Mouse (Mus musculus) midbrain, embryonic 15.5 days (tissue): ENCODE data around the gene Txn1. TPM values are rescaled to one million over a fixed set of nuclear protein-coding genes. Genes with fewer than 3 reads are reported as not detected.
A peak's percentile ranks its signal among the peaks of the same experiment; 100 is the strongest.

Experiments used
- ATAC-seq: fragments of 200-750 bp; cut with Nextera tagmentation; replicated peaks from 2 replicates; pipeline ENCODE4 v1.8.0; 2017; ENCODE audit warnings: moderate TSS enrichment
- H3K27ac ChIP-seq: fragments of 300-500 bp; sonication (generic); 2 replicates; pipeline ENCODE4 v1.5.1; 2015; ENCODE audit warnings: mild to moderate bottlenecking, inconsistent platforms
- H3K27me3 ChIP-seq: fragments of 300-500 bp; sonication (generic); replicated peaks from 2 replicates; pipeline ENCODE4 v1.6.1; 2015; ENCODE audit warnings: inconsistent platforms
- H3K36me3 ChIP-seq: fragments of 300-500 bp; sonication (generic); replicated peaks from 2 replicates; pipeline ENCODE4 v1.6.1; 2015; ENCODE audit warnings: inconsistent platforms
- H3K4me1 ChIP-seq: fragments of 300-500 bp; sonication (generic); 2 replicates; pipeline ENCODE4 v1.6.1; 2015; ENCODE audit warnings: inconsistent platforms
- H3K4me2 ChIP-seq: fragments of 300-500 bp; sonication (generic); 2 replicates; pipeline ENCODE4 v1.6.1; 2015; ENCODE audit warnings: inconsistent platforms, mild to moderate bottlenecking, moderate library complexity
- H3K4me3 ChIP-seq: fragments of 300-500 bp; sonication (generic); 2 replicates; pipeline ENCODE4 v1.5.1; 2015; ENCODE audit warnings: mild to moderate bottlenecking, inconsistent platforms
- H3K9ac ChIP-seq: fragments of 300-500 bp; sonication (generic); 2 replicates; pipeline ENCODE4 v1.6.1; 2015; ENCODE audit warnings: mild to moderate bottlenecking, inconsistent platforms
- H3K9me3 ChIP-seq: fragments of 300-500 bp; sonication (generic); 2 replicates; pipeline ENCODE4 v1.6.1; 2016; ENCODE audit warnings: inconsistent platforms
- WGBS: fragments of 180-500 bp; shearing (Covaris S2); methylation state at CpG from one replicate; pipeline ENCODE4 v1.1.7; 2015; ENCODE audit warnings: mixed read lengths; 5-methylcytosine and 5-hydroxymethylcytosine counted together
- polyA plus RNA-seq: library from polyadenylated mRNA; unstranded; fragments of >200 nt; fragmentation: Nextera tagmentation; extraction: Ambion mirVana; gene quantifications from 2 replicates; pipeline ENCODE4 v1.2.1, GENCODE M21; 2015

Gene Txn1
- polyA plus RNA-seq: 255 and 270 TPM in 2 replicates

DNA sequence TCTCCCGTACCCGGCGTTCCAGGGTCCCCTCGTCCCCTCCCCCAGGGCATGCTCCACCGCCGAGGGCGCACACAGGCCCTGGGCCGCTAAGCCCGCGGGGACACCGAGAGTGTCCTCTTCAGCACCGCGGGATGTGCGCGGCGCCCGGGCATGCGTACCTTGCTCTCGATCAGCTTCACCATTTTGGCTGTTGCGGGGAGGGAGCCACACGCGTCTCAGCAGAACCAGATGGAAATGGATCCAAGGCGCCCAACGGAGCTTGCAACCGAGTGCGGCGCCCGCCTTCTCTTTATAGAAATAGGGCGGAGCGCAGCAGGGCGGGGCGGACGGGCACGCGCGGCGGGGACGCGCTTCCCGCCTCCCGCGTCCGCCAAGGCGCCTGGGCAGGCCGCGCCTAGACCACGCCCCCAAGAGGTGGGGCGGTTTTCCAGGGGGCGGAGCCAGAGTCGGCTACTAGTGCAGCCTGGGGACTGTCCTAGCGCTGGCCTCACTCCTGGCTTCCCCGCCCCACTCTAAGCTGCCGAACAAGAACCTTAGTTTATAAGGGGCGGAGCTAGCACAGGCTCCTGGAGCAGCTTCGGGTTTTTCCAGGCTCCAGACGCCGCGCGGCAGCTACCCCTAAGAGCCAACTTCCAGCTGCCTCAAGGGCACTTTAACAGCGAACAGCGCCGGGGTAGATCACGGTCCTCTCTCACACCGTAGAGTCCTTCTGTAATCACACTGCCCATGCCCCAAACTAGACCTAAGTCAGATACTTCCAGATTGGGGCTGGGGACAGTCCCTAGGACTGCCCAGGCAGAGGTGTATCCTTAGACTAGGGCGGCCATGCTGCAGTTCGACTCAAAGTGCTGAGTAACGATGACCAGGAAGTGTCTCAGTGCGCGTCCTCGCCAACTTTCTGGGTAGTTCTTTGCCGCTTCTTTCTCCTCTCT lies at the start of gene Txn1:
TSS of gene Txn1 (minus strand) at position 383 of the 932 bp plus-strand sequence.
- peaks cover 29% of the 10 kb centered on the region for H3K4me1 ChIP-seq
- no peaks in the 10 kb centered on the region for H3K27me3 ChIP-seq
- peak within 1 kb of the TSS; percentile 56 for H3K4me2 ChIP-seq
- H3K9ac ChIP-seq: peak within 1 kb of the TSS; percentile 92
- peaks cover 6% of the 10 kb centered on the region for H3K36me3 ChIP-seq
- no peaks in the 10 kb centered on the region for H3K9me3 ChIP-seq
- H3K4me3 ChIP-seq: peak within 1 kb of the TSS; percentile 86
- WGBS: under 1% methylated on average over 71 of the region's 71 CpGs
- ATAC-seq: peak; percentile 97
- peak within 1 kb of the TSS; percentile 87 for H3K27ac ChIP-seq

DNA sequence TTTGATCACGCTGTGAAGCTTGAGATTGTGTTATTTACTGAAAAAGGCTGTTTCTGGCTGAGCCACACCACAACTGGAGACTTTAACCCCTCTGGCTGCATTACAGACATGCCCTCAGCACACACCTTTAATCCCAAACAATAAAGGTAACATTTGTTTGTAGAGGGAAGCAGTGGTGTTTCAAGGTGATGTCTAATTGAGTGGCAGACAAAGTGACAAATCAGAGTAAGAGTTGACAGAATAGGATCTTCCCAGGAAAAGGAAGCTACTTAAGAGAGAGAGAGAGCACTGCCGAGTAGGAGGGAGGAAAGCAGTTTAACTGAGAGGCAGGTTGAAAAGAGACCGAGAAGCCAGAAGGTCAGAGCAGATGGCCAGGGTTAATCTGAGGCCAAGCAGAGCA lies 47.3 kb upstream of the Txn1 start:
- Histone ChIP-seq H3K4me1 (no peaks in the 10 kb centered on the region), H3K27me3 (no peaks in the 10 kb centered on the region), H3K36me3 (no peaks in the 10 kb centered on the region), H3K27ac (no peak overlapping the region), H3K4me3 (no peak overlapping the region), H3K9ac (no peak overlapping the region), H3K9me3 (no peaks in the 10 kb centered on the region), H3K4me2 (no peak overlapping the region)
- ATAC-seq: no peak
- 62% methylated on average over 3 of the region's 3 CpGs for WGBS

DNA sequence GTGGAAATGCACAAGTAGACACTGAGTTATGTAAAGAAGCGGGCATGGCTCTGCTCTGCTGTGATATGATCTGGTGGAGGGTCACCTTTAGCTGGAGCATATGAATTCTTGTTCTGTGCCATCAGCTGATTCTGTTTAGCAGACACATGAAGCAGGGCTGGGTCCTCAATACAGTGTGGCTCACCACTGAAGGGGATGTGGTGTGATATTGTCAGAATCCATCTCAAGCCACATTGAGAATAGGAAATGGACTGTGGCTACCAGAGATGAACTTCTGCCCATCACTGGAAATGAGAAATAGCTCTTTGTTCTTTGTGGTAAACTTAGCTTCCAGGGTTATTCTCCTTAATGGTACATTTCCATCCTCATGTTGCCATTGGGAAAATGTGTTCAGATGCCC lies 35.2 kb upstream of the Txn1 start:
- ATAC-seq: no peak
- no peaks in the 10 kb centered on the region for H3K27me3 ChIP-seq
- no peaks in the 10 kb centered on the region for H3K4me1 ChIP-seq
- no peak overlapping the region for H3K9ac ChIP-seq
- no peak overlapping the region for H3K27ac ChIP-seq
- H3K9me3 ChIP-seq: no peaks in the 10 kb centered on the region
- H3K4me2 ChIP-seq: no peak overlapping the region
- WGBS: 87% methylated on average over 1 of the region's 1 CpGs
- no peak overlapping the region for H3K4me3 ChIP-seq
- no peaks in the 10 kb centered on the region for H3K36me3 ChIP-seq

DNA sequence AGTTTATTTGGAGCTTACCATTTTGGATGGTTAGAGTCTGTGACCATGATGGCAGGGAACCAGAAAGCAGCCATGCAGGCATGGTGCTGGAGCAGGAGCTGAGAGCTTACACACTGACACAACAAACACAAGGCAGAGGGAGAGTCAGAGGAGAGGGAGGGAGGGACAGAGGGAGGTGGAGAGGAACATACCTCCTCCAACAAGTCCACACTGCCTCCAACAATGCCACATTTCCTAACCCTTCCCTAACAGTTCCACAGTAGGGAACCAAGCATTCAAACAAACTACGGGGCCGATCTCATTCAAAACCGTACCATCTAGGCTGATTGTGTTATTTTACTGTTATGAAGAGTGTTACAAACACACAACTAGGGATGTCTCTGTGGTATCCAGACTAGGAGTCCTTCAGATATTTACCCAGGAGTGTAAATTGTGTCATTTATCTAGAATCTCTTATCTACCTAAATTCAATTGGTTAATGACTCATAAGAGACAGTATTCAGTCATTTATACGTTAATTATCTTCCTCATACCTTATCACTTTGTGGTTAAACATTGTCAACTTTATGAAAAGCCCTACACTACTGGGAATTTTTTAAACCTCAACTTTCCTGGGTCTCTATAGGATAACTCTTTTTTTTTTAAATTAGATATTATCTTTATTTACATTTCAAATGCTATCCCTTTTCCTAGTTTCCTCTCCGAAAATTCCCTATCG lies 18.3 kb upstream of the Txn1 start:
- no peaks in the 10 kb centered on the region for H3K27me3 ChIP-seq
- no peaks in the 10 kb centered on the region for H3K4me1 ChIP-seq
- no peak overlapping the region for H3K9ac ChIP-seq
- no peaks in the 10 kb centered on the region for H3K9me3 ChIP-seq
- H3K4me3 ChIP-seq: no peak overlapping the region
- H3K4me2 ChIP-seq: no peak overlapping the region
- no peak for ATAC-seq
- 92% methylated on average over 6 of the region's 6 CpGs for WGBS
- H3K27ac ChIP-seq: no peak overlapping the region
- H3K36me3 ChIP-seq: no peaks in the 10 kb centered on the region

DNA sequence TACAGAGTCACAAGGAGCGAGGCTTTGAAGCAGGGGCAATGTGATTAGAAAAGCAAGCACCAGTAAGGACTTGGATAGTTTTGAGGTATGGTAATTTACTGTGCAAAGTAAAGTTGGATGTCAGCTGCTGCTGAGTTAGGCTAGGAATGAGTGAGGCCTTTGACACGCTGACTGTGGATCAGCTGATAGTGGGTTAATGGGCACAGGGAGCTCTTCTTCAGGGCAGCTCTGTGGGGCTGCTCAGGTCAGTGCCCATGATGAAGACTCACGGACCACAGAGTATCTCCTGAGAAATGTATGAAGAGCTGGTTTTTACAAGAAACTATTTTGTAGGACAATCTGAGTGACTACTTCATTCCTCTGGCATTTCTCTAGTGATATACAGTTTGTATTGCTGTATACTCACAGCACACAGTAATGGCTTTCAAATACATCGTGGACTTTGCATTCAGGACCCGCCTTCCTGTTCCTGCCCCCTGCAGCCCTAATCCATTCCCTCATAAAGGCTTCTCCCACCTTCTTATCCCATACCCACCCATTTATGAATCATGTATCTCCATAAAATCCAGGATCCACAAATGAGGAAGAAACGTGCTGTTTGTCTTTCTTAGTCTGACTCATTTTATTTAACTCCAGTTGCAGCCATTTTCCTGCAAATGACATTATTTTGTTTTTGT lies 17.5 kb upstream of the Txn1 start:
- no peak for ATAC-seq
- WGBS: 81% methylated on average over 6 of the region's 6 CpGs
- no peak overlapping the region for H3K9ac ChIP-seq
- H3K4me3 ChIP-seq: no peak overlapping the region
- no peaks in the 10 kb centered on the region for H3K27me3 ChIP-seq
- H3K27ac ChIP-seq: no peak overlapping the region
- no peaks in the 10 kb centered on the region for H3K9me3 ChIP-seq
- no peak overlapping the region for H3K4me2 ChIP-seq
- H3K36me3 ChIP-seq: no peaks in the 10 kb centered on the region
- H3K4me1 ChIP-seq: no peaks in the 10 kb centered on the region

DNA sequence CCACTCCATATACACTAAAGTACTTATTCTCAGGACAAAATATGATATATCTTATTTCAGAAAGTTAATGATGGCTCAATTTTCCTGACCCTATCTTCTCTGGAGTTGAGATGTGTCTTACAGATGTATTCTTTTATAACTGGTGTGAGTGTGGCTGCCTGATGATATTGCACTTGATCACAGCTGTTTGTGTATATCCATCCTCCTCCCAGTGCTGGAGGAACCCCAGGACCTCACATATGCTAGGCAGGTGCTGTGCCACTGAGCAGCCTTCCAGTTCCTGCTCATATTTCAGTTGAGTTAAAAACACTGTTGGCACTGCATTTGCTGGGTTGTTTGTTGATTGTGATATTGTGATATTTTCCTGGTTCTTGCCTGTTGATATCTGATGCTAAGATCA lies 14.1 kb upstream of the Txn1 start:
- Histone ChIP-seq H3K9me3 (no peaks in the 10 kb centered on the region), H3K36me3 (no peaks in the 10 kb centered on the region), H3K4me3 (no peak overlapping the region), H3K4me1 (no peaks in the 10 kb centered on the region), H3K9ac (no peak overlapping the region), H3K4me2 (no peak overlapping the region), H3K27me3 (no peaks in the 10 kb centered on the region), H3K27ac (no peak overlapping the region)
- no peak for ATAC-seq

DNA sequence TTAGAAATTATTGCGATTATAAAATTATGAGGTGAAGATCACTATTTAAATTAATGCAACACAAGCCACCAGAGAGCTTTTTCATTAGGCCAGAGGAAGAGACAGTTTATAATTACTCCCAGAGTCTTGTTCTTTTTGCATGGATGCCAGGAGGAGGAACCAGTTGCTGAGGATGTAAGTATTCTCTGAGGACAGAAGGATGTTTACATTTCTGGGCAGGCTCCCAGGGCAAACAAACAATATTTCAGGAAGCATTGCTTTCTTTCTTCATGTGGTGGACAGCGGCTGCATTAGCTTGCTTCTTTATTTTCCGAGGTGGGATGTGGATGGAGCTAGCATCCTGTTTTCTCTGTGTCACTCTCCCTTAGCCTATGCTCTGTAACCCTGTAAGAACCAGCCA lies 11.0 kb upstream of the Txn1 start:
- Histone ChIP-seq H3K4me1 (no peaks in the 10 kb centered on the region), H3K36me3 (no peaks in the 10 kb centered on the region), H3K9me3 (no peaks in the 10 kb centered on the region), H3K4me3 (no peak overlapping the region), H3K27me3 (no peaks in the 10 kb centered on the region), H3K27ac (no peak overlapping the region), H3K4me2 (no peak overlapping the region), H3K9ac (no peak overlapping the region)
- no peak for ATAC-seq
- 82% methylated on average over 3 of the region's 3 CpGs for WGBS

DNA sequence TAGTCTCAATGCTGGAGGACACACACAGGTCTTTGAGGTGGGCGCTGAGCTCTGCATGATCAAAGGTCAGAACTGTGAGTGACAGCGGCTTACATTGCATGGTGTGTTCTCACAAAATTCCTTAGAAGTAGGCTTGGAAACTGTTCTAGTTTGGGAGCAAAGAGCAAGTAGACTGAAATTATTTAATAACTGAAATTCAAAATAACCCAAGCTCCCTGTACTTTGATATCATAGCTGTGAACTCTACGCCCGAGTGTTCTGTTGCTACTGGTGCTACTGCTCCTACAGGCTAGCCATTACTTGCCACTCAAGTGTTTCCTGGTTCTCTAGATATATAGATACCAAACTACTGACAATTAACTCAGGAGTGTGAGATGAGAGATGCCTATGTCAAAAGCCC lies 9.3 kb upstream of the Txn1 start:
- Histone ChIP-seq H3K36me3 (no peaks in the 10 kb centered on the region), H3K4me2 (no peak overlapping the region), H3K4me1 (no peaks in the 10 kb centered on the region), H3K27me3 (no peaks in the 10 kb centered on the region), H3K9ac (no peak overlapping the region), H3K4me3 (no peak overlapping the region), H3K27ac (no peak overlapping the region), H3K9me3 (no peaks in the 10 kb centered on the region)
- 98% methylated on average over 4 of the region's 4 CpGs for WGBS
- no peak for ATAC-seq

DNA sequence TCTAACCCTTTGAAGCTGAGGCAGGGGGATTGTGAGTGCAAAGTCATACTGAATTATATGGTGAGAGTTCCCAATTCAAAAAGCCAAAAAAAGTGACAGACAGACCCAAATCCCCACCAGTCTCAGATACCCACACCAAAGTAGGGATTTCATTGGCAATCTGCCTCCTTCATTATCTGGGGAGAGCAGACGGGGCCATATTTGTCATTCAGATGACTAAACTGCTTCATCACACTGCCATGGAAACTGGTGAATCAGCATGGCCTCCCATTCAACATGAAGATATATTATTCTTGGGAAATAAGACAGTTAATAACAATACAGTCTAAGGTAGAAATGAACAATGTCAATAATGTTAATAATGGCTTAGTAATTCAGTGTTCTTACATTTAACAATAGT lies 7.9 kb upstream of the Txn1 start:
- Histone ChIP-seq H3K4me2 (no peak overlapping the region), H3K4me3 (no peak overlapping the region), H3K27ac (no peak overlapping the region), H3K27me3 (no peaks in the 10 kb centered on the region), H3K36me3 (no peaks in the 10 kb centered on the region), H3K4me1 (no peaks in the 10 kb centered on the region), H3K9me3 (no peaks in the 10 kb centered on the region), H3K9ac (no peak overlapping the region)
- ATAC-seq: no peak
- 16% methylated on average over 1 of the region's 1 CpGs for WGBS

DNA sequence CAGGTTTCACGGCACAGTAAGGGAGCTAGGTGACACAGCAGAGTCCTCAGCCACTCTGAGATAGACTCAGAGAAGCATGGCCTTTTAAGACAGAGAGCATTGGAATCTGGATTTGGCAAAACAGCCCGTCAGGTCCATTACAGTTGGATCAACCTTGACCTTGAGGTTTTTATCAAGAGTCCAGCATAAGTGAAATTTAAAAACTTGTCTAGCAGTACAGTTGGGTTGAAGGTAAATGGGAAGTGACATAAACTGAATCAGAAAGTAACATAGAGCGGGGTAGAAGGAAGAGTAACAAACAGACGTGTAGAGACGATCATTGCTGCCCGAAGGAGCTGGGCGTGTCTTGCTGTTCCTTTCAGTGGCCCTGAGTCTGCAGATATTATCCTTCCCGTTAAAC lies 2.8 kb upstream of the Txn1 start:
- H3K9me3 ChIP-seq: no peaks in the 10 kb centered on the region
- H3K9ac ChIP-seq: no peak overlapping the region
- WGBS: 94% methylated on average over 8 of the region's 8 CpGs
- H3K27ac ChIP-seq: no peak overlapping the region
- no peak for ATAC-seq
- H3K4me1 ChIP-seq: peaks cover 21% of the 10 kb centered on the region
- no peak overlapping the region for H3K4me2 ChIP-seq
- H3K36me3 ChIP-seq: no peaks in the 10 kb centered on the region
- no peaks in the 10 kb centered on the region for H3K27me3 ChIP-seq
- no peak overlapping the region for H3K4me3 ChIP-seq

DNA sequence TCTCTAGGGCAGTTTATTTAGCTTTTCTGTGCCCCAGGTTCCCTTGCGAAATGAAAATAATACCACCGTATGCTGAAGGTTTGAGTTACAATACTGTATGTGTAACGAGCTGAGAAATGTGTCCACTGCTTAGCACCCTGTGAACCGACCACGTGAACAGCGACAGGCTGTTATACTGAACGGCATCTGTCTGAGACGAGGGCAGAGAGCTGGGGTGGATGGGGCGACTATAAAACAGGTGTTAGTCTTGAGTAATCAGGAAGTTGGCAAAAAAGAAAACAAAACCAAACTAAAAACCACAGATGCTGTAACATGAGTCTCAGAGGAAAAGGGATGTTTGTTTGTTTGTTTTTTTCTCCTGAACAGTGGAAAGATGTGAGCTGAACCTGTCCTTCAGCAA lies 1.9 kb upstream of the Txn1 start:
- H3K9me3 ChIP-seq: no peaks in the 10 kb centered on the region
- peaks cover 29% of the 10 kb centered on the region for H3K4me1 ChIP-seq
- ATAC-seq: no peak
- no peaks in the 10 kb centered on the region for H3K36me3 ChIP-seq
- no peak overlapping the region for H3K4me2 ChIP-seq
- H3K27ac ChIP-seq: no peak overlapping the region
- 87% methylated on average over 9 of the region's 9 CpGs for WGBS
- no peak overlapping the region for H3K4me3 ChIP-seq
- H3K9ac ChIP-seq: no peak overlapping the region
- no peaks in the 10 kb centered on the region for H3K27me3 ChIP-seq
